Mouse (Mus musculus) neural tube, embryonic 14.5 days (tissue): ENCODE measurements around the gene Parp3. TPM values are rescaled to one million over a fixed set of nuclear protein-coding genes. Genes with fewer than 3 reads are reported as not detected.

Source experiments
- ATAC-seq: fragments of 200-750 bp; cut with Nextera tagmentation; 2 replicates; pipeline ENCODE4 v1.8.0; 2017; ENCODE audit warnings: low read depth, mild to moderate bottlenecking, moderate TSS enrichment, moderate library complexity
- H3K27ac ChIP-seq: fragments of 300-500 bp; sonication (generic); 2 replicates; pipeline ENCODE4 v1.5.1; 2014; ENCODE audit warnings: low read depth, mild to moderate bottlenecking, control low read depth, low read length, moderate library complexity, mixed read lengths
- H3K27me3 ChIP-seq: fragments of 300-500 bp; sonication (generic); 2 replicates; pipeline ENCODE4 v1.6.1; 2014; ENCODE audit warnings: low read length; ENCODE audit not compliant: control insufficient read depth, insufficient read depth
- H3K36me3 ChIP-seq: fragments of 300-500 bp; sonication (generic); 2 replicates; pipeline ENCODE4 v1.6.1; 2014; ENCODE audit warnings: low read length, mixed read lengths; ENCODE audit not compliant: control insufficient read depth, insufficient read depth
- H3K4me1 ChIP-seq: fragments of 300-500 bp; sonication (generic); 2 replicates; pipeline ENCODE4 v1.6.1; 2014; ENCODE audit warnings: low read length; ENCODE audit not compliant: control insufficient read depth, insufficient read depth
- H3K4me2 ChIP-seq: fragments of 300-500 bp; sonication (generic); 2 replicates; pipeline ENCODE4 v1.6.1; 2014; ENCODE audit warnings: mild to moderate bottlenecking, low read depth, low read length, control low read depth
- H3K4me3 ChIP-seq: fragments of 300-500 bp; sonication (generic); 2 replicates; pipeline ENCODE4 v1.5.1; 2014; ENCODE audit warnings: low read depth, low read length, control low read depth, mixed read lengths
- H3K9ac ChIP-seq: fragments of 300-500 bp; sonication (generic); replicated peaks from 2 replicates; pipeline ENCODE4 v1.6.1; 2014; ENCODE audit warnings: low read depth, mild to moderate bottlenecking, control low read depth, low read length, mixed read lengths
- H3K9me3 ChIP-seq: fragments of 300-500 bp; sonication (generic); 2 replicates; pipeline ENCODE4 v1.6.1; 2016; ENCODE audit warnings: low read length; ENCODE audit not compliant: control insufficient read depth
- WGBS: fragments of 180-500 bp; shearing (Covaris S2); extraction: QIAGEN DNeasy Blood & Tissue Kit; methylation state at CpG from one replicate; pipeline ENCODE4 v1.1.7; 2014; 5-methylcytosine and 5-hydroxymethylcytosine counted together
- polyA plus RNA-seq: library from polyadenylated mRNA; unstranded; fragments of >200 nt; fragmentation: Nextera tagmentation; extraction: Ambion mirVana; gene quantifications from 2 replicates; pipeline ENCODE4 v1.2.1, GENCODE M21; 2014

The Parp3 gene
- polyA plus RNA-seq, 1 experiment from 2014 or later: 0.36 TPM

GRCm38 (mm10) chr9:106478101-106478500, 1.4 kb upstream of the Parp3 start:
- WGBS: 85% methylated on average over 9 of the region's 9 CpGs
- peak overlapping the region; percentile 62 for H3K4me3 ChIP-seq
- H3K9me3 ChIP-seq: no peaks in the 10 kb centered on the region
- peak overlapping the region; percentile 57 for H3K9ac ChIP-seq
- peak overlapping the region; percentile 87 for H3K4me2 ChIP-seq
- no peak for ATAC-seq
- H3K27ac ChIP-seq: no peak overlapping the region
- H3K4me1 ChIP-seq: peaks cover 9% of the 10 kb centered on the region
- no peaks in the 10 kb centered on the region for H3K27me3 ChIP-seq
- peaks cover 7% of the 10 kb centered on the region; the same call in 1 of the 2 replicates for H3K36me3 ChIP-seq

- Histone ChIP-seq H3K36me3 (peaks cover 7% of the 10 kb centered on the region; the same call in 1 of the 2 replicates), H3K4me2 (peak overlapping the region; percentile 87), H3K27ac (no peak overlapping the region), H3K27me3 (no peaks in the 10 kb centered on the region), H3K4me3 (peak overlapping the region; percentile 62), H3K9ac (peak overlapping the region; percentile 57), H3K9me3 (no peaks in the 10 kb centered on the region), H3K4me1 (peaks cover 9% of the 10 kb centered on the region)
- no peak for ATAC-seq
- 5% methylated on average over 16 of the region's 16 CpGs for WGBS
Measured at GRCm38 (mm10) chr9:106477649-106478048, 900 bp upstream of the Parp3 start.

GRCm38 (mm10) chr9:106476002-106476923, 486 bp downstream of the Parp3 start:
- WGBS: 43% methylated on average over 16 of the region's 16 CpGs
- ATAC-seq: no peak; the same call in 1 of the 2 replicates
- Histone ChIP-seq H3K36me3 (peaks cover 7% of the 10 kb centered on the region; the same call in 1 of the 2 replicates), H3K27ac (no peak overlapping the region), H3K27me3 (no peaks in the 10 kb centered on the region), H3K9me3 (no peaks in the 10 kb centered on the region), H3K4me3 (no peak overlapping the region), H3K4me2 (peak overlapping the region; percentile 21; the same call in 1 of the 2 replicates), H3K9ac (no peak overlapping the region), H3K4me1 (peaks cover 9% of the 10 kb centered on the region)

GRCm38 (mm10) chr9:106475663-106476001, 1.1 kb downstream of the Parp3 start, which contains the start of gene Rrp9:
Gene Rrp9 (plus strand): TSS chr9:106475963.
- H3K27me3 ChIP-seq: no peaks in the 10 kb centered on the region
- WGBS: 92% methylated on average over 10 of the region's 10 CpGs

GRCm38 (mm10) chr9:106475046-106475445, 1.7 kb downstream of the Parp3 start:
- no peak for ATAC-seq
- no peak overlapping the region for H3K4me3 ChIP-seq
- no peaks in the 10 kb centered on the region for H3K36me3 ChIP-seq
- no peak overlapping the region for H3K4me2 ChIP-seq
- WGBS: 73% methylated on average over 7 of the region's 7 CpGs
- H3K9ac ChIP-seq: no peak overlapping the region
- H3K27me3 ChIP-seq: no peaks in the 10 kb centered on the region
- no peak overlapping the region for H3K27ac ChIP-seq
- H3K4me1 ChIP-seq: peaks cover 9% of the 10 kb centered on the region
- no peaks in the 10 kb centered on the region for H3K9me3 ChIP-seq

More at GRCm38 (mm10) chr9:106475663-106476001, 1.1 kb downstream of the Parp3 start, which contains the start of gene Rrp9:
- peaks cover 9% of the 10 kb centered on the region for H3K4me1 ChIP-seq
- H3K27ac ChIP-seq: no peak within 1 kb of the TSS
- no peaks in the 10 kb centered on the region for H3K9me3 ChIP-seq
- no peak for ATAC-seq
- H3K9ac ChIP-seq: no peak within 1 kb of the TSS
- no peak within 1 kb of the TSS for H3K4me3 ChIP-seq
- H3K4me2 ChIP-seq: peak within 1 kb of the TSS; percentile 21; the same call in 1 of the 2 replicates
- H3K36me3 ChIP-seq: peaks cover 2% of the 10 kb centered on the region; the same call in 1 of the 2 replicates

GRCm38 (mm10) chr9:106474456-106474855, 2.3 kb downstream of the Parp3 start:
- H3K27ac ChIP-seq: no peak overlapping the region
- H3K4me3 ChIP-seq: no peak overlapping the region
- no peaks in the 10 kb centered on the region for H3K27me3 ChIP-seq
- no peak overlapping the region for H3K4me2 ChIP-seq
- WGBS: 6% methylated on average over 6 of the region's 6 CpGs
- ATAC-seq: no peak
- H3K4me1 ChIP-seq: peaks cover 9% of the 10 kb centered on the region
- 0 out of 2 replicates have a peak overlapping the region, but pooled peaks have one; percentile 21 for H3K9ac ChIP-seq
- H3K9me3 ChIP-seq: no peaks in the 10 kb centered on the region
- H3K36me3 ChIP-seq: no peaks in the 10 kb centered on the region

GRCm38 (mm10) chr9:106473753-106474105, 3.0 kb downstream of the Parp3 start:
- no peak for ATAC-seq
- H3K27me3 ChIP-seq: no peaks in the 10 kb centered on the region
- H3K9me3 ChIP-seq: no peaks in the 10 kb centered on the region
- WGBS: 91% methylated on average over 5 of the region's 5 CpGs
- no peak overlapping the region for H3K4me2 ChIP-seq
- H3K9ac ChIP-seq: no peak overlapping the region
- no peak overlapping the region for H3K4me3 ChIP-seq
- H3K27ac ChIP-seq: no peak overlapping the region
- H3K4me1 ChIP-seq: peaks cover 9% of the 10 kb centered on the region
- H3K36me3 ChIP-seq: no peaks in the 10 kb centered on the region

- Histone ChIP-seq H3K9me3 (no peaks in the 10 kb centered on the region), H3K9ac (no peak overlapping the region), H3K36me3 (no peaks in the 10 kb centered on the region), H3K4me1 (peaks cover 9% of the 10 kb centered on the region), H3K27me3 (no peaks in the 10 kb centered on the region), H3K4me3 (no peak overlapping the region), H3K4me2 (no peak overlapping the region), H3K27ac (no peak overlapping the region)
- no peak for ATAC-seq
- WGBS: 90% methylated on average over 16 of the region's 16 CpGs
Measured at GRCm38 (mm10) chr9:106473081-106473752, 3.5 kb downstream of the Parp3 start.

GRCm38 (mm10) chr9:106472321-106472720, 4.4 kb downstream of the Parp3 start:
- Histone ChIP-seq H3K27me3 (no peaks in the 10 kb centered on the region), H3K4me2 (no peak overlapping the region), H3K4me3 (no peak overlapping the region), H3K9ac (no peak overlapping the region), H3K4me1 (peaks cover 3% of the 10 kb centered on the region; the same call in 1 of the 2 replicates), H3K36me3 (no peaks in the 10 kb centered on the region), H3K9me3 (no peaks in the 10 kb centered on the region), H3K27ac (no peak overlapping the region)
- 73% methylated on average over 4 of the region's 4 CpGs for WGBS
- ATAC-seq: no peak
